Mouse (Mus musculus) forebrain, embryonic 16.5 days (tissue): ENCODE data around the gene Stard7. TPM values are rescaled to one million over a fixed set of nuclear protein-coding genes. Genes with fewer than 3 reads are reported as not detected.
"Not testable (repeated sequence)": the region's sequence is repeated elsewhere in the genome, so short reads cannot be mapped to it uniquely, and the experiment has no call there.

Experiments
- ATAC-seq: fragments of 200-750 bp; cut with Nextera tagmentation; 2 replicates; pipeline ENCODE4 v1.8.0; 2017; ENCODE audit warnings: mild to moderate bottlenecking, moderate library complexity
- H3K27ac ChIP-seq: fragments of 300-500 bp; sonication (generic); 2 replicates; pipeline ENCODE4 v1.5.1; 2014; ENCODE audit warnings: low read length, control low read depth
- H3K27me3 ChIP-seq: fragments of 300-500 bp; sonication (generic); replicated peaks from 2 replicates; pipeline ENCODE4 v1.6.1; 2014; ENCODE audit warnings: low read length; ENCODE audit not compliant: control insufficient read depth, insufficient read depth
- H3K36me3 ChIP-seq: fragments of 300-500 bp; sonication (generic); 2 replicates; pipeline ENCODE4 v1.6.1; 2014; ENCODE audit not compliant: control insufficient read depth, insufficient read depth
- H3K4me1 ChIP-seq: fragments of 300-500 bp; sonication (generic); replicated peaks from 2 replicates; pipeline ENCODE4 v1.6.1; 2014; ENCODE audit warnings: low read length; ENCODE audit not compliant: control insufficient read depth, insufficient read depth
- H3K4me2 ChIP-seq: fragments of 300-500 bp; sonication (generic); 2 replicates; pipeline ENCODE4 v1.6.1; 2014; ENCODE audit warnings: mild to moderate bottlenecking, low read length, control low read depth
- H3K4me3 ChIP-seq: fragments of 300-500 bp; sonication (generic); replicated peaks from 2 replicates; pipeline ENCODE4 v1.5.1; 2014; ENCODE audit warnings: mild to moderate bottlenecking, low read length, control low read depth
- H3K9ac ChIP-seq: fragments of 300-500 bp; sonication (generic); replicated peaks from 2 replicates; pipeline ENCODE4 v1.6.1; 2014; ENCODE audit warnings: low read depth, low read length, control low read depth
- H3K9me3 ChIP-seq: fragments of 300-500 bp; sonication (generic); 2 replicates; pipeline ENCODE4 v1.6.1; 2016; ENCODE audit warnings: low read length; ENCODE audit not compliant: control insufficient read depth
- WGBS: fragments of 180-500 bp; shearing (Covaris S2); extraction: QIAGEN DNeasy Blood & Tissue Kit; methylation state at CpG from one replicate; pipeline ENCODE4 v1.1.7; 2014; 5-methylcytosine and 5-hydroxymethylcytosine counted together
- polyA plus RNA-seq: library from polyadenylated mRNA; unstranded; fragments of >200 nt; fragmentation: Nextera tagmentation; extraction: Ambion mirVana; gene quantifications from 2 replicates; pipeline ENCODE4 v1.2.1, GENCODE M21; 2015

Stard7 gene
- polyA plus RNA-seq, 1 experiment from 2014 or later: 98.3 TPM

- Histone ChIP-seq H3K36me3 (peaks cover 17% of the 10 kb centered on the region), H3K4me2 (no peak overlapping the region), H3K9ac (no peak overlapping the region), H3K4me3 (no peak overlapping the region), H3K27me3 (no peaks in the 10 kb centered on the region), H3K9me3 (no peaks in the 10 kb centered on the region), H3K27ac (no peak overlapping the region), H3K4me1 (no peaks in the 10 kb centered on the region)
- ATAC-seq: no peak
- WGBS: 91% methylated on average over 3 of the region's 3 CpGs
These were observed 31.9 kb downstream of the Stard7 start for GRCm38 (mm10) chr2:127301883-127302282.

- H3K27me3 ChIP-seq, H3K4me2 ChIP-seq, H3K36me3 ChIP-seq, H3K4me3 ChIP-seq, ATAC-seq, H3K9me3 ChIP-seq, H3K9ac ChIP-seq, H3K27ac ChIP-seq, H3K4me1 ChIP-seq: not testable (repeated sequence)
- 93% methylated on average over 4 of the region's 4 CpGs for WGBS
These were observed 34.2 kb downstream of the Stard7 start for GRCm38 (mm10) chr2:127304192-127304591.

GRCm38 (mm10) chr2:127304609-127305210 is 34.7 kb downstream of the Stard7 start:
- no peaks in the 10 kb centered on the region for H3K27me3 ChIP-seq
- H3K27ac ChIP-seq: no peak overlapping the region
- H3K9me3 ChIP-seq: no peaks in the 10 kb centered on the region
- no peak overlapping the region for H3K4me2 ChIP-seq
- 88% methylated on average over 3 of the region's 3 CpGs for WGBS
- peaks cover 3% of the 10 kb centered on the region; the same call in 1 of the 2 replicates for H3K36me3 ChIP-seq
- no peak overlapping the region for H3K4me3 ChIP-seq
- no peak overlapping the region for H3K9ac ChIP-seq
- H3K4me1 ChIP-seq: no peaks in the 10 kb centered on the region
- ATAC-seq: no peak

- Histone ChIP-seq H3K27ac (no peak overlapping the region), H3K4me1 (no peaks in the 10 kb centered on the region)
- ATAC-seq: no peak
These were observed 36.1 kb downstream of the Stard7 start for GRCm38 (mm10) chr2:127306123-127306522.

GRCm38 (mm10) chr2:127307179-127307578 is 37.2 kb downstream of the Stard7 start:
- Histone ChIP-seq H3K27ac (no peak overlapping the region), H3K4me1 (no peaks in the 10 kb centered on the region), H3K4me2 (no peak overlapping the region), H3K9ac (no peak overlapping the region), H3K4me3 (no peak overlapping the region), H3K36me3 (no peaks in the 10 kb centered on the region), H3K9me3 (no peaks in the 10 kb centered on the region), H3K27me3 (no peaks in the 10 kb centered on the region)
- no peak for ATAC-seq
- 55% methylated on average over 3 of the region's 3 CpGs for WGBS

More at GRCm38 (mm10) chr2:127306123-127306522, 36.1 kb downstream of the Stard7 start:
- Histone ChIP-seq H3K27me3 (no peaks in the 10 kb centered on the region), H3K9me3 (no peaks in the 10 kb centered on the region), H3K4me2 (no peak overlapping the region), H3K4me3 (no peak overlapping the region), H3K36me3 (no peaks in the 10 kb centered on the region), H3K9ac (no peak overlapping the region)

GRCm38 (mm10) chr2:127308660-127309059 is 38.6 kb downstream of the Stard7 start:
- H3K4me1 ChIP-seq: no peaks in the 10 kb centered on the region

DNA sequence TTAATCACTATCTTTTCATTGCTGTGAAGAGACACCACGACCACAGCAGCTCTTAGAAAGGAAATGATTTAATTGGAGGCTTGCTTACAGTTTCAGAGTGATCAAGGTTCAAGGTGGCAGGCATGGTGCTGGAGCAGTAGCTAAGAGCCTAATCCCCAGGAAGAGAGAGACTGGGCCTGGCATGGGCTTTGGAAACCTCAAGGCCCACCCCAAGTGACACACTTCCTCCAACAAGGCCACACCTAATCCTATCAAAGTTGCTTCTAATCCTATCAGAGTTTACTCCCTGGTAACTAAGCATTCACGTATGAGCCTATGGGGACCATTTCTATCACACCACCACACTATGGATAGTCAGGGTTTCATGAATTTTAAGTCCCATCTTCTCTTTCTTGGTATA is 40.2 kb downstream of the Stard7 start:
- Histone ChIP-seq H3K27ac (no peak overlapping the region), H3K4me1 (no peaks in the 10 kb centered on the region), H3K36me3 (no peaks in the 10 kb centered on the region), H3K4me3 (no peak overlapping the region), H3K27me3 (no peaks in the 10 kb centered on the region), H3K4me2 (no peak overlapping the region), H3K9ac (no peak overlapping the region), H3K9me3 (no peaks in the 10 kb centered on the region)
- ATAC-seq: no peak
- WGBS: 67% methylated on average over 2 of the region's 2 CpGs

More at GRCm38 (mm10) chr2:127308660-127309059, 38.6 kb downstream of the Stard7 start:
- ATAC-seq: no peak
- no peaks in the 10 kb centered on the region for H3K9me3 ChIP-seq
- 94% methylated on average over 2 of the region's 2 CpGs for WGBS
- no peak overlapping the region for H3K27ac ChIP-seq
- no peak overlapping the region for H3K4me2 ChIP-seq
- no peaks in the 10 kb centered on the region for H3K27me3 ChIP-seq
- no peaks in the 10 kb centered on the region for H3K36me3 ChIP-seq
- H3K4me3 ChIP-seq: no peak overlapping the region
- no peak overlapping the region for H3K9ac ChIP-seq

DNA sequence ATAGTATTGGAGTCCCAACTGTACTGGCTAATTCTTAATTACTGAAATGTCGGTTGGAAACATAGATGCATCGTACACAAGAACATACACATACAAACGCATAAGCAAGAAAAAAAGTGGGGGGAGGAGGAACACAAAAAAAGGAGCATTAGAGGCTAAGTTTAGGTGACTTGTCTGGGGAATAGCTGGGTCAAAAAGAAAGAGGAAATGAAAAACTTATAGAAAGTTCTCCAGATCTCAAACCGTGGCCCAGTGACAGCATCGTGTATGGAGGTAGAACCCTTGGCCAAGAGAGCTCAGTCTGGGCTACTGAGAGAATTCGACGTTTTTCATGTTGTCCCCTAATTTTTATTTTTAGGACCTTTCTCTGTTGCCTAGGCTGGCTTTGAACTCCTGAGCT is 40.7 kb downstream of the Stard7 start:
- 92% methylated on average over 7 of the region's 7 CpGs for WGBS

DNA sequence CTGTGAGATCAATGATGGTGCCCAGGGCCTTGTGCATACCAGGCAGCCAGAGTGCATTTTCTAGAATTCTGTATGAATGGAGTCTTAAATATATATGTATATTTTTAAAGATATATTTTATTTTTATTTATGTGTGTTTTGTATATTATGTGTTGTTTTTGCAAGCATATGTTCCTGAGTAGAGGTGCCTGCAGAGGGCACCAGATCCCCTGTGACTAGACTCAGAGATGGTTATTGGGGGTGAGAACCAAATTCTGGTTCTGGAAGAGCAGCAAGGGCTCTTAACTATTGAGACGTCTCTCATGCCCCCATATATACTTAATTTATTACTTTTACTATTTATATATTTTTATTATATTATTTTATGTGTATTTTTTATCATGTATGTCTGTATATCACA is 41.2 kb downstream of the Stard7 start:
- H3K4me3 ChIP-seq: no peak overlapping the region
- H3K27ac ChIP-seq: no peak overlapping the region
- no peaks in the 10 kb centered on the region for H3K4me1 ChIP-seq
- H3K9me3 ChIP-seq: no peaks in the 10 kb centered on the region
- H3K4me2 ChIP-seq: no peak overlapping the region
- WGBS: 93% methylated on average over 1 of the region's 1 CpGs
- no peaks in the 10 kb centered on the region for H3K27me3 ChIP-seq
- no peak for ATAC-seq
- H3K36me3 ChIP-seq: no peaks in the 10 kb centered on the region
- H3K9ac ChIP-seq: no peak overlapping the region

More for the DNA sequence above, 40.7 kb downstream of the Stard7 start:
- Histone ChIP-seq H3K4me3 (no peak overlapping the region), H3K27ac (no peak overlapping the region), H3K9me3 (no peaks in the 10 kb centered on the region), H3K9ac (no peak overlapping the region), H3K4me2 (no peak overlapping the region), H3K4me1 (no peaks in the 10 kb centered on the region), H3K36me3 (no peaks in the 10 kb centered on the region), H3K27me3 (no peaks in the 10 kb centered on the region)
- no peak for ATAC-seq

DNA sequence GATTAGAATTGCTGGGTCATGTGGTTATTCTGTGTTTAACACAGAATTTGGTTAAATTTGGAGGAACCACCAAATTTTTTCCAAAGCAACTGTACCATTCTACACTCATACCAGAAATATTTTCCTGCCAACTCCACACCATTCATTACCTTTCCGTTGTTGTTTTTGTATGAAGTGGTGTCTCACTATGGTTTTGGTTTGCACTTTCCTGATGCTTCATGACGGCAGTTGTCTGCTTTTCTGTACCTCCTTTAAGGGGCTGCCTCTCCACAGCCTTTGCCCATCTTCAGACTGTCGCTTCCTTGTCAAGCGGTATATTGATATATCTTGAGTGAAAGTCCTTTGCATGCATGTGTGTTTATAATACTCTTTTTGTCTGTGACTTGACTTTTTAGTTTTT is 42.8 kb downstream of the Stard7 start:
- Histone ChIP-seq H3K9me3 (no peaks in the 10 kb centered on the region), H3K36me3 (no peaks in the 10 kb centered on the region), H3K4me1 (no peaks in the 10 kb centered on the region), H3K9ac (no peak overlapping the region), H3K27me3 (no peaks in the 10 kb centered on the region), H3K4me2 (no peak overlapping the region), H3K27ac (no peak overlapping the region), H3K4me3 (no peak overlapping the region)
- no peak for ATAC-seq
- WGBS: 96% methylated on average over 4 of the region's 4 CpGs
